Mouse (Mus musculus) embryonic facial prominence, embryonic 11.5 days (tissue): ENCODE data around the gene Fgfr2. TPM values are rescaled to one million over a fixed set of nuclear protein-coding genes. Genes with fewer than 3 reads are reported as not detected.

Experiments used
- ATAC-seq: fragments of 200-750 bp; cut with Nextera tagmentation; replicated peaks from 2 replicates; pipeline ENCODE4 v1.8.0; 2017; ENCODE audit warnings: low read depth; ENCODE audit not compliant: insufficient number of reproducible peaks, low FRiP score, low TSS enrichment
- DNase-seq: peaks from one replicate; pipeline ENCODE4 v3.0.0-alpha.2; 2015; ENCODE audit warnings: low spot score
- H3K27ac ChIP-seq: fragments of 300-500 bp; sonication (generic); replicated peaks from 2 replicates; pipeline ENCODE4 v1.5.1; 2014; ENCODE audit warnings: mild to moderate bottlenecking, low read depth, low read length, control low read depth
- H3K27me3 ChIP-seq: fragments of 300-500 bp; sonication (generic); 2 replicates; pipeline ENCODE4 v1.6.1; 2014; ENCODE audit warnings: mild to moderate bottlenecking, low read length, moderate library complexity, mixed read lengths; ENCODE audit not compliant: control insufficient read depth, insufficient read depth
- H3K36me3 ChIP-seq: fragments of 300-500 bp; sonication (generic); replicated peaks from 2 replicates; pipeline ENCODE4 v1.6.1; 2014; ENCODE audit warnings: low read depth, mild to moderate bottlenecking, low read length, moderate library complexity, mixed read lengths; ENCODE audit not compliant: control insufficient read depth, insufficient read depth
- H3K4me1 ChIP-seq: fragments of 300-500 bp; sonication (generic); 2 replicates; pipeline ENCODE4 v1.6.1; 2014; ENCODE audit warnings: low read length, mixed read lengths; ENCODE audit not compliant: control insufficient read depth, insufficient read depth
- H3K4me2 ChIP-seq: fragments of 300-500 bp; sonication (generic); 2 replicates; pipeline ENCODE4 v1.6.1; 2014; ENCODE audit warnings: low read depth, mild to moderate bottlenecking, control low read depth, low read length, moderate library complexity
- H3K4me3 ChIP-seq: fragments of 300-500 bp; sonication (generic); 2 replicates; pipeline ENCODE4 v1.5.1; 2014; ENCODE audit warnings: low read depth, low read length, control low read depth
- H3K9ac ChIP-seq: fragments of 300-500 bp; sonication (generic); replicated peaks from 2 replicates; pipeline ENCODE4 v1.6.1; 2014; ENCODE audit warnings: mild to moderate bottlenecking, control low read depth, low read length
- H3K9me3 ChIP-seq: fragments of 300-500 bp; sonication (generic); replicated peaks from 2 replicates; pipeline ENCODE4 v1.6.1; 2016; ENCODE audit warnings: mild to moderate bottlenecking, low read length, inconsistent platforms, mixed read lengths; ENCODE audit not compliant: control insufficient read depth
- WGBS: fragments of 180-500 bp; shearing (Covaris S2); extraction: QIAGEN DNeasy Blood & Tissue Kit; methylation state at CpG from one replicate; pipeline ENCODE4 v1.1.7; 2014; 5-methylcytosine and 5-hydroxymethylcytosine counted together
- polyA plus RNA-seq: library from polyadenylated mRNA; unstranded; fragments of >200 nt; fragmentation: Nextera tagmentation; extraction: Ambion mirVana; gene quantifications from 2 replicates; pipeline ENCODE4 v1.2.1, GENCODE M21; 2014

Fgfr2 gene
- polyA plus RNA-seq, 1 experiment from 2014 or later, result 75.6 TPM

- no peak for ATAC-seq
- H3K9ac ChIP-seq, result 0 out of 2 replicates have a peak overlapping the region, but pooled peaks have one; percentile 25
- H3K27me3 ChIP-seq, result no peaks in the 10 kb centered on the region
- 48% methylated on average over 11 of the region's 11 CpGs for WGBS
- H3K4me2 ChIP-seq, result 0 out of 2 replicates have a peak overlapping the region, but pooled peaks have one; percentile 13
- no peaks in the 10 kb centered on the region for H3K9me3 ChIP-seq
- peak; percentile 21 for DNase-seq
- no peaks in the 10 kb centered on the region for H3K4me1 ChIP-seq
- no peak overlapping the region for H3K27ac ChIP-seq
- H3K4me3 ChIP-seq, result no peak overlapping the region
- H3K36me3 ChIP-seq, result no peaks in the 10 kb centered on the region
These were observed 2845.0 kb downstream of the Fgfr2 start for GRCm38 (mm10) chr7:130278000-130278737.

- Histone ChIP-seq H3K9ac (no peak overlapping the region), H3K9me3 (no peaks in the 10 kb centered on the region), H3K27me3 (no peaks in the 10 kb centered on the region), H3K4me2 (no peak overlapping the region), H3K36me3 (no peaks in the 10 kb centered on the region), H3K4me1 (no peaks in the 10 kb centered on the region), H3K27ac (no peak overlapping the region), H3K4me3 (no peak overlapping the region)
- DNase-seq (peak; percentile 85), ATAC-seq (0 out of 2 replicates have a peak, but pooled peaks have one; percentile 7)
- WGBS, result 15% methylated on average over 16 of the region's 16 CpGs
These were observed 2849.9 kb downstream of the Fgfr2 start for GRCm38 (mm10) chr7:130273265-130273664.

GRCm38 (mm10) chr7:130270807-130271206 is 2852.3 kb downstream of the Fgfr2 start:
- Histone ChIP-seq H3K27ac (no peak overlapping the region), H3K27me3 (no peaks in the 10 kb centered on the region), H3K9ac (no peak overlapping the region), H3K36me3 (no peaks in the 10 kb centered on the region), H3K4me3 (no peak overlapping the region), H3K4me2 (no peak overlapping the region), H3K9me3 (no peaks in the 10 kb centered on the region), H3K4me1 (no peaks in the 10 kb centered on the region)
- no peak for ATAC-seq
- DNase-seq, result peak; percentile 30
- 87% methylated on average over 5 of the region's 5 CpGs for WGBS

GRCm38 (mm10) chr7:130269124-130269867 is 2853.9 kb downstream of the Fgfr2 start:
- H3K9me3 ChIP-seq, result no peaks in the 10 kb centered on the region
- ATAC-seq (no peak), DNase-seq (peak; percentile 58)
- H3K4me2 ChIP-seq, result no peak overlapping the region
- H3K9ac ChIP-seq, result no peak overlapping the region
- 35% methylated on average over 16 of the region's 16 CpGs for WGBS
- no peak overlapping the region for H3K4me3 ChIP-seq
- H3K36me3 ChIP-seq, result no peaks in the 10 kb centered on the region
- no peak overlapping the region for H3K27ac ChIP-seq
- H3K27me3 ChIP-seq, result no peaks in the 10 kb centered on the region
- no peaks in the 10 kb centered on the region for H3K4me1 ChIP-seq

GRCm38 (mm10) chr7:130267099-130267498 is 2856.1 kb downstream of the Fgfr2 start:
- Histone ChIP-seq H3K36me3 (no peaks in the 10 kb centered on the region), H3K4me3 (no peak overlapping the region), H3K27ac (no peak overlapping the region), H3K4me2 (no peak overlapping the region), H3K4me1 (no peaks in the 10 kb centered on the region; the same call in none of the 2 replicates), H3K9ac (no peak overlapping the region), H3K9me3 (no peaks in the 10 kb centered on the region), H3K27me3 (no peaks in the 10 kb centered on the region)
- ATAC-seq (no peak), DNase-seq (peak; percentile 43)
- WGBS, result 33% methylated on average over 5 of the region's 5 CpGs

GRCm38 (mm10) chr7:130266166-130266490 is 2857.0 kb downstream of the Fgfr2 start:
- peak overlapping the region; percentile 83 for H3K4me3 ChIP-seq
- peak overlapping the region; percentile 84 for H3K9ac ChIP-seq
- peak; percentile 95 for DNase-seq
- H3K4me1 ChIP-seq, result peaks cover 5% of the 10 kb centered on the region
- H3K4me2 ChIP-seq, result peak overlapping the region; percentile 88
- no peaks in the 10 kb centered on the region for H3K9me3 ChIP-seq
- H3K27ac ChIP-seq, result peak overlapping the region; percentile 88
- no peaks in the 10 kb centered on the region; the same call in 1 of the 2 replicates for H3K36me3 ChIP-seq
- H3K27me3 ChIP-seq, result no peaks in the 10 kb centered on the region
- peak; percentile 79 for ATAC-seq
- under 1% methylated on average over 45 of the region's 52 CpGs for WGBS

GRCm38 (mm10) chr7:130265319-130266165 is 2857.6 kb downstream of the Fgfr2 start:
- peak; percentile 25 for ATAC-seq
- H3K9ac ChIP-seq, result peak overlapping the region; percentile 84
- no peaks in the 10 kb centered on the region for H3K27me3 ChIP-seq
- peak overlapping the region; percentile 88 for H3K27ac ChIP-seq
- peaks cover 5% of the 10 kb centered on the region for H3K4me1 ChIP-seq
- under 1% methylated on average over 58 of the region's 58 CpGs for WGBS
- DNase-seq, result peak; percentile 70
- peak overlapping the region; percentile 88 for H3K4me2 ChIP-seq
- H3K4me3 ChIP-seq, result peak overlapping the region; percentile 83
- no peaks in the 10 kb centered on the region; the same call in 1 of the 2 replicates for H3K36me3 ChIP-seq
- H3K9me3 ChIP-seq, result no peaks in the 10 kb centered on the region
